Mouse (Mus musculus): ENCODE data around the gene Pxdc1.

The Pxdc1 gene

DNA sequence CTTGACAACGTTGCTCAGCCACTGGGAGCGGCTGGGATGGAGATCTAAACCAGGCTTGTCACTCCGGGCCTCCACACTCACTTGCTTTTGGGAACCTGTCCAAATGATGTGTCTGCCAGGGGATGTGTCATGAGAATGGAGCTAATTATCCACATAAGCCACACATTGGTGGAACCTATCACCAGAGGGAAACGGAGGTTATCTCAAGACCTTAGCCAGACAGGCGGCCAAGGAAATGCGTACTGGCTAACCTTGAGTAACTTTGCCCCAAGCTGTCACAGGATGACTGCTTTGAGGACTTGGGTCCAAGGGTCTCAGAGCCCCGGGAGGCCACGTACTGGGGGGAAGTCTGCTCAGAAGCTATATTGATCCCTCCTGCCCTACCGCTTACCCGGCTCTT is 2.3 kb downstream of the Pxdc1 start:
- no peak for DNase-seq (ENCODE audit: low spot score)

DNA sequence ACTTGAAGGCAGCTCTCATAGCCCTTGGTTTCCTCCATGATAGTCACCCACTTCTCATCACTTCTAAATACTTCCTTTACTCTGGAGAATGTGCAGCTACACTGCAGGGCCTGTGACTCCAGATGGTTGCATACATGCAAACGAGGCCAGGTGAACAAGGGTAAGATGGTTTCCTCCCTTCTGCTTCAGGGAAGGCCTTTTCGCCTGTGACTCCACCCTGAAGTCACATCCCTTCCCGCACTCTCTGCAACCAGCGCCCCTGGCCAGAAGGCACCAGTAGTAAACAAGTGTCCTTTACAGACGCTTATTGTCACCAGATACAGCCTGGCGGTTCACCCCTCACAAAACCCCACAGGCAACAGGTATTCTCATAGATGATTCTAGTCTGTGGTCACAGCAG is 2.9 kb downstream of the Pxdc1 start:
- DNase-seq (ENCODE audit: low spot score): no peak

GRCm38 (mm10) chr13:34647751-34648150 is 5.5 kb downstream of the Pxdc1 start:
- no peak for DNase-seq (ENCODE audit: low spot score)

- no peak for DNase-seq (ENCODE audit: low spot score)
These were observed 6.1 kb downstream of the Pxdc1 start for GRCm38 (mm10) chr13:34647221-34647620.

DNA sequence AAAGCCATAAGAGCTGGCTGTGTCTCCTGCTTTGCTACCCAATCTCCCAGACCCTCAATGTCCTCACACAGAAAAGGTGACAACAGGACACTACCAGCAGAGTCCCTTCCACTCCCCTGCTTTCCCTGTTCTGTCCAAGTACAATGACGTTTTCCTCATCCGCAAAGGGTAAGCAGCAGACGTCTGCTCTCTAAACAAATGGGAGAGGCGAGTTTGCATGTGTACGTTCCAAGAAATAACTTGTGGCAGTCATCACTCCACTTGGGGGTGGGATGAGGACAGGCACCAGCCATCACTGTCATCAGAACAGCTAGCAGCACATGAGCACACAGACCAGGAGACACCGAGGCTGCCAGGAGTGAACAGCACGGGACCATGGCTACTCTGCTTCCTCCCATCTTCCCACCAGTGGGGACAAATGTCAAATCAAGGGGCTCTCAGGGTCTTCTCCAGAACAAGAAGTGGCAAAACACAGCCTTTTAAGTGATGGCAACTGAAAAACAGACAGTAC is 7.0 kb downstream of the Pxdc1 start:
- no peak for DNase-seq (ENCODE audit: low spot score)

- DNase-seq (ENCODE audit: low spot score): no peak
These were observed 7.8 kb downstream of the Pxdc1 start for GRCm38 (mm10) chr13:34645519-34645918.

GRCm38 (mm10) chr13:34644401-34644800 is 8.9 kb downstream of the Pxdc1 start:
- DNase-seq (ENCODE audit: low spot score): no peak

DNA sequence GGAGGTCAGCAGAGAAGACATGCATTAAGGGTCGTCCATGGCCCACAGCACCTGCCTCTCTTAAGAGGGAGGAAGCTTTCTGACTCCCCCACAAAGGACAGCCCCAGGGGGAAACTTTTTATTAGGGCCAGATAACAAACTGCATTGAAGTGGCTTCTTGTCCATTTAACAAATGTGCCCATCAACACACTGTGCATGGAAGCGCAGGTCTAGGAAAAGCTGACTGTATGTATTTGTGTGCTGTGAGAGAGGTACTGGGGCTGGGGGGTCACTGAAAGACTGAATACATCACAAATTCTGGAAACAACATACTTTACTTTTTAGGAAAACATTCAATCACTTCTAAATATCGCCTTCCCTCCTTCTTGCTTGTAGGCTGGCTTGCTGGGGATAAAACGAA is 9.4 kb downstream of the Pxdc1 start:
- DNase-seq (ENCODE audit: low spot score): no peak

- peak; percentile 83 for DNase-seq (ENCODE audit: low spot score)
These were observed 10.1 kb downstream of the Pxdc1 start for GRCm38 (mm10) chr13:34642941-34643875.

DNA sequence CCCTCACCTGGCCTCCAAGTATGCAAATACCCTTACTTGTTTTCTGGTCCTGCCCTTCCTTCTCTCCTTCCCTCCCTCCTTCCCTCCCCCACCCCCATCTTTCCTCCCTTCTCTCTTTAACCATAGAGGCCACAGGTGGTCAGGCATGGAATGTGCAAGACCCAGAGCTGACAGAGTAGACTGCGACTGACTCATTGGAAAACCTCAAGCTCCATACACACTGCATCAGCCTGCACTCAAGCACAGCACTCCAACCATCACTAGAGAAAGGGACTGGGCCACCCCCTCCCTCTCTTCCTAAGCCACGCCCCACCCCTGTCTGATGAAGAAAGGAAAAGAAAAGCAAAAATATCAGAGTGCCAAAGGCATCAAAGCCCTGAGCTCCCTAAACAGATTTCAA is 12.2 kb downstream of the Pxdc1 start:
- DNase-seq (ENCODE audit: low spot score): no peak

GRCm38 (mm10) chr13:34635978-34636377 is 17.3 kb downstream of the Pxdc1 start:
- DNase-seq (ENCODE audit: low spot score): peak; percentile 83

DNA sequence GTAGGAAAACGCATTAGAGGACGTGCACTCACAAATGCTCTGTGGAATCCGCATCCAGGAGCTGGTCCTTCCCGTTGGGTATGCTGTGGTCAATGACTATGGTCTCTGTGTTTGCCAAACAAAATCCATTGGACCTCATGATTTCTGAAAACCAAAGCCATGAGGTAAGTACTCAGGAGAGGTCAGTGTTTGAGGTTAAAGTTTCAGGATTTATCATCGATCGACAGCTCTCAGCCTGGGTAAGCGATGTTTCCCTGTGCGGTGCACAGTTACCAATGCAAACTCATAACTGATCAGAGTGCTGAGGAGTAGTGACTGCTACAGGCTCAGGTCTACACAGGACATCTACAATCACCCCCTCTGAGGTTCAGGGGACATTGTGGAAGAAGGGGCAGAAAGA is 23.0 kb downstream of the Pxdc1 start:
- no peak for DNase-seq (ENCODE audit: low spot score)

- no peak for DNase-seq (ENCODE audit: low spot score)
These were observed 23.5 kb downstream of the Pxdc1 start for GRCm38 (mm10) chr13:34629741-34630140.

DNA sequence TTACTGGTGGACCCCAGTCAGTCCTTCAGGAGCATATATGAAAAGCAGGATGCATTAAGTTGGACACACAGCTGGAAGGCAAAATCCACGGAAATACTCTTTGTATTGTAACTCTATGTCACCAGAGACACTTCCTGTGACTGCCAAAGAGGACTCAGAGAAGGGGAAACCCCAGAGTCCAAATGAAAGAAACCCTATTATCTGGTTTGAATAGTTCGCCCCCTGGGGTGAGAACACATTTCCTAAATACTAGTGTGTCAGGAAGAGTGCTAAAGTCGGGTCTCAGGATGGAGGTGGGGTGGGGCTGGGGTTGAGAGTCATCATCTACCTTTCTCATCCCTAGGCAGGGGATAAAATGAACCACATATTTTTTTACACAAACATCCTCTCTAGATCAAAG is 25.8 kb downstream of the Pxdc1 start:
- no peak for DNase-seq (ENCODE audit: low spot score)

DNA sequence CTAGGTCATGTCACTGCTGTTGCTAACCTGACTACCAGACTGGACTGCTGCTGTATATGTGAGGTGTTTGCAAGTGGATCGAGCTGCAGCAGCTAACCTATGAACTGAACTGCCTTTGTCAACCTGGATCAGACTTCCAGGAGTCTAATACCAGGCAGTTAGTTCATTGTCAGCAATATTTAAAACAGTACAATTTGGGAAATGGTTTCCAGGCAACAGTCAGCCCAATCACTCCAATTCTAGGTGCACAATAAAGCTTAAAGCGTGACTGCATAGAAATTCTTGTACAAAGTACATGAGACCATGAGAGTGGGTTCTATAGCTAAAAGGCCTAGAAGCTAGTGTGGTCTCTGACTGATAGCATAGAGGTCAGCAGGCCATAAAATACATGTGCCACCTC is 28.9 kb downstream of the Pxdc1 start:
- no peak for DNase-seq (ENCODE audit: low spot score)

DNA sequence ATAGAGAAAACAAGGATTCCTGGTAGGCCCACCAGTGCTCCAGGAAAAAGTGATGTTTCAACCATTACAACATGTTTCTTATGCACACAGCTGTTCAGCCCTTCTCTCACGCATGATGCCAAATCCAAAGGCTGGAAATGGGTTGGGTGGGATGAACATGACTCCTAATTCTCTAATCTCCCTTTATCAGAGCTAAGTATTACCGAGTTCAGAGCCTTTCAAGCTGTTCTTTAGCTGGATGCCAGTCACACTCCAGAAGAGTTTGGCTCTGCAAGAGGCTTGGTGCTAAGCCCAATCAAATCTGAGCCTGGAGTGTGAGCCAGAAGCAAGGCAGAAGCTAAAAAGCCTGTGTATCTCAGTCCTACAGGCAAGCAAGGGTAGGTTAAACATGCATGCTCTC is 40.9 kb downstream of the Pxdc1 start:
- DNase-seq (ENCODE audit: low spot score): no peak

- peak; percentile 34 for DNase-seq (ENCODE audit: low spot score)
These were observed 43.6 kb downstream of the Pxdc1 start for GRCm38 (mm10) chr13:34609711-34610110.

DNA sequence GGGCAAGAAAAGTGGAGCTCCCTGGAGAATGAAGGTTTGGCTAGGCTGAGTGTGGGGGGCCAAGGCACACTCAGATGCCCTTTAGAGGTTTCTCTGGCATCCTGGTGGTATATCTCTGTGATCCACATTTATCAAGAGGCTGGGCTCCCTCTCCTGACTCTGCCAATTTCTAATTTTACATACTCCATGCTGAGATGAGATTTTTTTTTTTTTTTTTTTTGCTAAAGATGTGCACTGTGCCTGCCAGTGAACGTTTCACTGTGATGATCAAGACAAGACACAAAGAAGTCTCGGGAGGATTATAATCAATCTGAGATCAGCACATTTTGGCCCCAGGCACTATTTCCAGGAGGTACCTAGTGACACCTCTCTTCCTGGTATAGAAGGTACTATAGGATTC is 46.2 kb downstream of the Pxdc1 start:
- DNase-seq (ENCODE audit: low spot score): no peak

DNA sequence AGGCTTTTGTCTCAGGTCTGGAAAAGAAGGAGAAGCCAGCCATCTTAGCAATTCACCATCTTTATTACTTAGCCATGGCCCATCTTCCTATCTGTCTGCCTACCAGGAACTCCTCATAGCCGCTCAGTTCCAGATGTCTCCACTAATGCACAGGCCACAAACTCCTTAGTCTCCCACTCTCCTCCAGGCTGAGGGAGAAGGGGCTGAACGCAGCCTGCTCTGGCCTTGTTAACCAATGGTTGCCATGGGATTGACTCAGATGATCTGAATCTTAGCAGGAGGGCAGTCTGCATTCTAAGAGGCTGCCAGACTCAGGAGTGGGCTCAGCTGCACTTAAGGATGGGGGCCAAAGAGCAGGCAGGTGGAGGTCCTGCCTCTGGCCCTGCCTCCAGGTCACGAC is 47.4 kb downstream of the Pxdc1 start:
- DNase-seq (ENCODE audit: low spot score): no peak

- DNase-seq (ENCODE audit: low spot score): no peak
These were observed 48.1 kb downstream of the Pxdc1 start for GRCm38 (mm10) chr13:34605206-34605605.

- no peak for DNase-seq (ENCODE audit: low spot score)
These were observed 48.9 kb downstream of the Pxdc1 start for GRCm38 (mm10) chr13:34604406-34604805.

GRCm38 (mm10) chr13:34602757-34603156 is 50.5 kb downstream of the Pxdc1 start:
- DNase-seq (ENCODE audit: low spot score): no peak

- DNase-seq (ENCODE audit: low spot score): no peak
These were observed 56.5 kb downstream of the Pxdc1 start for GRCm38 (mm10) chr13:34596797-34597196.

Measured in embryo, embryonic 10 days (tissue).